28 mouse cellular contexts compared by ENCODE assay signal in the genomic region with DNA sequence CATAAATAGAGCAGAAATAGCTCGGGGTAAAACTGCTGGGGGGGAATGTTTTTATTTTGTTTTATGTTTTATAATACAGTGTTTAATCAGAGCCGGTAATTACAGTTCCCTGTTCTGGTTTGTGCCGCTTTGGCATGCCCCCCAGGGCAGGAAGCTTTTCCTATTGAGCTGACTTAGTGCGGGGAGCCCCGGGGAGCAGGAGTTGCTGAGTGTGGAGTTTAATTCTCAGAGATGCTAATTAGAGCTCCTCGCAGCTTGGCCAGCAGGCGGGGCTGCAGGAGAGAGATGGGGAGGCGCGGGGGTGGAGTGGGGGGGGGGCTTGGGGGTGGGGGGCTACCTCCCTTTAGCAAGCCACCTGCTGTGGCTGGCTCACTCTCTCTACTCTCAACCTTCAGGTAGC.
DNase-seq lines count a peak whose midpoint lies in the region; ATAC-seq lines count a peak whose summit lies in the region.
"Had no signal": no experiment of that assay in that cellular context is flagged by ENCODE, and none has a peak within 500 bp of the region (broad histone marks: within the 10 kb centered on the region; RNA-seq: fewer than 3 reads in every experiment).

No protein-coding gene starts in this region.

- 9% methylated on average over 9 of the region's 9 CpGs for WGBS in hindbrain, embryonic 14.5 days
- WGBS in hindbrain, embryonic 10.5 days, result 6% methylated on average over 9 of the region's 9 CpGs
- 4% methylated on average over 9 of the region's 9 CpGs for WGBS in midbrain, embryonic 14.5 days
- WGBS in midbrain, embryonic 13.5 days, result 5% methylated on average over 9 of the region's 9 CpGs
- 2% methylated on average over 9 of the region's 9 CpGs for WGBS in forebrain, embryonic 13.5 days
- WGBS in neural tube, embryonic 15.5 days, result 9% methylated on average over 9 of the region's 9 CpGs

- no peaks in the 10 kb centered on the region for H3K27me3 ChIP-seq in hindbrain, embryonic 14.5 days (ENCODE audit: control insufficient read depth, insufficient read depth, low read length)
- peaks cover 32% of the 10 kb centered on the region for H3K27me3 ChIP-seq in hindbrain, embryonic 10.5 days (ENCODE audit: insufficient read depth, poor library complexity, severe bottlenecking)
- H3K27me3 ChIP-seq in midbrain, embryonic 14.5 days (ENCODE audit: control insufficient read depth, insufficient read depth, low read length), result no peaks in the 10 kb centered on the region; the same call in 1 of the 2 replicates
- H3K27me3 ChIP-seq in midbrain, embryonic 13.5 days, result no peaks in the 10 kb centered on the region
- H3K27me3 ChIP-seq in forebrain, embryonic 13.5 days, result no peaks in the 10 kb centered on the region
- no peaks in the 10 kb centered on the region for H3K27me3 ChIP-seq in neural tube, embryonic 15.5 days (replicated peaks)
- H3K27me3 ChIP-seq: liver, embryonic 13.5 days; midbrain, embryonic 15.5 days; Patski had no signal

- 0 out of 2 replicates have a peak, but pooled peaks have one; percentile 5 for ATAC-seq in hindbrain, embryonic 14.5 days (ENCODE audit: low FRiP score)
- no peak for ATAC-seq in midbrain, embryonic 14.5 days (ENCODE audit: low FRiP score, low TSS enrichment)
- no peak for ATAC-seq in midbrain, embryonic 13.5 days
- ATAC-seq in forebrain, embryonic 13.5 days, result peak; percentile 34; the same call in 1 of the 2 replicates
- no peak; the same call in 1 of the 2 replicates for ATAC-seq in neural tube, embryonic 15.5 days (ENCODE audit: low FRiP score)
- ATAC-seq: inflammation-experienced regulatory T-cells, adult 6 months; midbrain, embryonic 15.5 days; Patski had no signal

- peaks cover 3% of the 10 kb centered on the region; the same call in 1 of the 2 replicates for H3K4me1 ChIP-seq in hindbrain, embryonic 14.5 days (replicated peaks; ENCODE audit: control insufficient read depth, insufficient read depth, low read length)
- peaks cover 31% of the 10 kb centered on the region for H3K4me1 ChIP-seq in hindbrain, embryonic 10.5 days (replicated peaks)
- H3K4me1 ChIP-seq in midbrain, embryonic 14.5 days (ENCODE audit: control insufficient read depth, insufficient read depth, low read length), result peaks cover 4% of the 10 kb centered on the region; the same call in 1 of the 2 replicates
- peaks cover 13% of the 10 kb centered on the region; the same call in 1 of the 2 replicates for H3K4me1 ChIP-seq in midbrain, embryonic 13.5 days (replicated peaks)
- H3K4me1 ChIP-seq in forebrain, embryonic 13.5 days, result peaks cover 41% of the 10 kb centered on the region
- peaks cover 15% of the 10 kb centered on the region; the same call in 1 of the 2 replicates for H3K4me1 ChIP-seq in neural tube, embryonic 15.5 days
- H3K4me1 ChIP-seq: liver, embryonic 13.5 days; stomach, embryonic 15.5 days had no signal

- no peak overlapping the region for H3K9ac ChIP-seq in hindbrain, embryonic 14.5 days
- H3K9ac ChIP-seq in midbrain, embryonic 14.5 days (replicated peaks; ENCODE audit: low read length), result no peak overlapping the region
- no peak overlapping the region for H3K9ac ChIP-seq in midbrain, embryonic 13.5 days (replicated peaks)
- H3K9ac ChIP-seq in forebrain, embryonic 13.5 days, result no peak overlapping the region
- H3K9ac ChIP-seq in neural tube, embryonic 15.5 days (replicated peaks), result no peak overlapping the region
- H3K9ac ChIP-seq: heart, embryonic 12.5 days; liver, embryonic 13.5 days; midbrain, embryonic 15.5 days; neural tube, embryonic 13.5 days; stomach, embryonic 15.5 days had no signal

- DNase-seq in hindbrain, embryonic 14.5 days (ENCODE audit: low spot score), result no peak
- no peak for DNase-seq in hindbrain, embryonic 10.5 days (ENCODE audit: low spot score)
- DNase-seq in midbrain, embryonic 14.5 days, result peak; percentile 57
- peak; percentile 14 for DNase-seq in R1 (ENCODE audit: low read depth, low spot score)
- DNase-seq in B cell, adult 2 months, result no peak
- DNase-seq: adrenal gland, adult 2 months; cerebellum, adult 8-10 months; gastrocnemius, postnatal 25 days; heart, adult 18-20 months; heart, postnatal 10 days; kidney, adult 18-20 months; liver, embryonic 13.5 days; lung, adult 2 months; lung, postnatal 14 days; thymus, adult 18-20 months; thymus, postnatal 4 days had no signal

- no peak overlapping the region for H3K4me3 ChIP-seq in hindbrain, embryonic 14.5 days (replicated peaks; ENCODE audit: low read length)
- H3K4me3 ChIP-seq in hindbrain, embryonic 10.5 days, result no peak overlapping the region
- H3K4me3 ChIP-seq in midbrain, embryonic 14.5 days (replicated peaks; ENCODE audit: low read depth, low read length), result no peak overlapping the region
- H3K4me3 ChIP-seq in midbrain, embryonic 13.5 days (replicated peaks), result no peak overlapping the region
- no peak overlapping the region for H3K4me3 ChIP-seq in forebrain, embryonic 13.5 days
- H3K4me3 ChIP-seq in neural tube, embryonic 15.5 days (replicated peaks), result no peak overlapping the region
- H3K4me3 ChIP-seq: heart, embryonic 12.5 days; liver, embryonic 13.5 days; midbrain, embryonic 15.5 days; myocyte; neural tube, embryonic 13.5 days; stomach, embryonic 15.5 days had no signal

- H3K27ac ChIP-seq in hindbrain, embryonic 14.5 days, result no peak overlapping the region
- no peak overlapping the region for H3K27ac ChIP-seq in hindbrain, embryonic 10.5 days
- no peak overlapping the region for H3K27ac ChIP-seq in midbrain, embryonic 14.5 days (replicated peaks; ENCODE audit: low read depth, low read length)
- no peak overlapping the region for H3K27ac ChIP-seq in midbrain, embryonic 13.5 days
- no peak overlapping the region; the same call in 1 of the 2 replicates for H3K27ac ChIP-seq in forebrain, embryonic 13.5 days
- H3K27ac ChIP-seq in neural tube, embryonic 15.5 days (replicated peaks), result no peak overlapping the region
- H3K27ac ChIP-seq: kidney, postnatal 0 days; liver, embryonic 13.5 days; midbrain, embryonic 15.5 days; neural tube, embryonic 13.5 days; stomach, embryonic 15.5 days had no signal

- H3K9me3 ChIP-seq in hindbrain, embryonic 14.5 days (ENCODE audit: control insufficient read depth, low read length), result no peaks in the 10 kb centered on the region
- H3K9me3 ChIP-seq in hindbrain, embryonic 10.5 days, result no peaks in the 10 kb centered on the region
- H3K9me3 ChIP-seq in midbrain, embryonic 14.5 days (ENCODE audit: control insufficient read depth, low read length), result no peaks in the 10 kb centered on the region
- H3K9me3 ChIP-seq in midbrain, embryonic 13.5 days, result no peaks in the 10 kb centered on the region
- no peaks in the 10 kb centered on the region for H3K9me3 ChIP-seq in forebrain, embryonic 13.5 days (replicated peaks)
- no peaks in the 10 kb centered on the region for H3K9me3 ChIP-seq in neural tube, embryonic 15.5 days (replicated peaks)
- H3K9me3 ChIP-seq: G1E; heart, embryonic 12.5 days; liver, embryonic 13.5 days; midbrain, embryonic 15.5 days; neural tube, embryonic 13.5 days; stomach, embryonic 15.5 days had no signal

- no peaks in the 10 kb centered on the region for H3K36me3 ChIP-seq in hindbrain, embryonic 14.5 days (replicated peaks; ENCODE audit: control insufficient read depth, insufficient read depth)
- no peaks in the 10 kb centered on the region for H3K36me3 ChIP-seq in hindbrain, embryonic 10.5 days
- no peaks in the 10 kb centered on the region for H3K36me3 ChIP-seq in midbrain, embryonic 14.5 days (ENCODE audit: control insufficient read depth, insufficient read depth, low read length)
- H3K36me3 ChIP-seq in midbrain, embryonic 13.5 days, result no peaks in the 10 kb centered on the region
- H3K36me3 ChIP-seq in forebrain, embryonic 13.5 days (ENCODE audit: poor library complexity, severe bottlenecking), result no peaks in the 10 kb centered on the region
- no peaks in the 10 kb centered on the region for H3K36me3 ChIP-seq in neural tube, embryonic 15.5 days
- H3K36me3 ChIP-seq: G1E; heart, embryonic 12.5 days; liver, embryonic 13.5 days; midbrain, embryonic 15.5 days; neural tube, embryonic 13.5 days; stomach, embryonic 15.5 days had no signal

- H3K4me2 ChIP-seq in hindbrain, embryonic 14.5 days (replicated peaks), result no peak overlapping the region
- H3K4me2 ChIP-seq in midbrain, embryonic 14.5 days (ENCODE audit: low read length), result no peak overlapping the region
- H3K4me2 ChIP-seq in midbrain, embryonic 13.5 days (replicated peaks), result no peak overlapping the region
- no peak overlapping the region for H3K4me2 ChIP-seq in forebrain, embryonic 13.5 days
- H3K4me2 ChIP-seq in neural tube, embryonic 15.5 days, result no peak overlapping the region
- H3K4me2 ChIP-seq: heart, embryonic 12.5 days; liver, embryonic 13.5 days; midbrain, embryonic 15.5 days; neural tube, embryonic 13.5 days; stomach, embryonic 15.5 days had no signal

Comparison
In these comparisons a context has a peak if more than half of its experiments do, and no peak if none do; other contexts are left out.
1. ATAC-seq: peak in hindbrain, embryonic 14.5 days (single experiment) and forebrain, embryonic 13.5 days (single experiment); none in midbrain, embryonic 14.5 days (single experiment), midbrain, embryonic 13.5 days (single experiment) and neural tube, embryonic 15.5 days (single experiment).
2. DNase-seq: peak in midbrain, embryonic 14.5 days (single experiment) and R1 (single experiment); none in hindbrain, embryonic 14.5 days (single experiment), hindbrain, embryonic 10.5 days (single experiment) and B cell, adult 2 months (0 of 2).